Mouse (Mus musculus) kidney, embryonic 15.5 days (tissue): ENCODE measurements around the gene Myt1l. TPM values are rescaled to one million over a fixed set of nuclear protein-coding genes. Genes with fewer than 3 reads are reported as not detected.
A peak's percentile ranks its signal among the peaks of the same experiment; 100 is the strongest.

Experiments used
- ATAC-seq: fragments of 200-750 bp; cut with Nextera tagmentation; replicated peaks from 2 replicates; pipeline ENCODE4 v1.8.0; 2017; ENCODE audit warnings: moderate TSS enrichment; ENCODE audit not compliant: low FRiP score
- H3K27ac ChIP-seq: fragments of 300-500 bp; sonication (generic); 2 replicates; pipeline ENCODE4 v1.5.1; 2015; ENCODE audit warnings: mild to moderate bottlenecking, inconsistent platforms
- H3K27me3 ChIP-seq: fragments of 300-500 bp; sonication (generic); 2 replicates; pipeline ENCODE4 v1.6.1; 2015; ENCODE audit warnings: inconsistent platforms
- H3K36me3 ChIP-seq: fragments of 300-500 bp; sonication (generic); 2 replicates; pipeline ENCODE4 v1.6.1; 2015; ENCODE audit warnings: inconsistent platforms
- H3K4me1 ChIP-seq: fragments of 300-500 bp; sonication (generic); 2 replicates; pipeline ENCODE4 v1.6.1; 2015; ENCODE audit warnings: inconsistent platforms
- H3K4me2 ChIP-seq: fragments of 300-500 bp; sonication (generic); 2 replicates; pipeline ENCODE4 v1.6.1; 2015; ENCODE audit warnings: moderate library complexity, mild to moderate bottlenecking, inconsistent platforms
- H3K4me3 ChIP-seq: fragments of 300-500 bp; sonication (generic); replicated peaks from 2 replicates; pipeline ENCODE4 v1.5.1; 2015; ENCODE audit warnings: mild to moderate bottlenecking, inconsistent platforms
- H3K9ac ChIP-seq: fragments of 300-500 bp; sonication (generic); 2 replicates; pipeline ENCODE4 v1.6.1; 2015; ENCODE audit warnings: mild to moderate bottlenecking, inconsistent platforms
- H3K9me3 ChIP-seq: fragments of 300-500 bp; sonication (generic); replicated peaks from 2 replicates; pipeline ENCODE4 v1.6.1; 2016; ENCODE audit warnings: inconsistent platforms
- WGBS: fragments of 180-500 bp; shearing (Covaris S2); methylation state at CpG from one replicate; pipeline ENCODE4 v1.1.7; 2015; ENCODE audit warnings: mixed read lengths; 5-methylcytosine and 5-hydroxymethylcytosine counted together
- polyA plus RNA-seq: library from polyadenylated mRNA; unstranded; fragments of >200 nt; fragmentation: Nextera tagmentation; extraction: Ambion mirVana; gene quantifications from 2 replicates; pipeline ENCODE4 v1.2.1, GENCODE M21; 2015

Gene Myt1l
- polyA plus RNA-seq, 1 experiment from 2014 or later: 0.60 TPM

DNA sequence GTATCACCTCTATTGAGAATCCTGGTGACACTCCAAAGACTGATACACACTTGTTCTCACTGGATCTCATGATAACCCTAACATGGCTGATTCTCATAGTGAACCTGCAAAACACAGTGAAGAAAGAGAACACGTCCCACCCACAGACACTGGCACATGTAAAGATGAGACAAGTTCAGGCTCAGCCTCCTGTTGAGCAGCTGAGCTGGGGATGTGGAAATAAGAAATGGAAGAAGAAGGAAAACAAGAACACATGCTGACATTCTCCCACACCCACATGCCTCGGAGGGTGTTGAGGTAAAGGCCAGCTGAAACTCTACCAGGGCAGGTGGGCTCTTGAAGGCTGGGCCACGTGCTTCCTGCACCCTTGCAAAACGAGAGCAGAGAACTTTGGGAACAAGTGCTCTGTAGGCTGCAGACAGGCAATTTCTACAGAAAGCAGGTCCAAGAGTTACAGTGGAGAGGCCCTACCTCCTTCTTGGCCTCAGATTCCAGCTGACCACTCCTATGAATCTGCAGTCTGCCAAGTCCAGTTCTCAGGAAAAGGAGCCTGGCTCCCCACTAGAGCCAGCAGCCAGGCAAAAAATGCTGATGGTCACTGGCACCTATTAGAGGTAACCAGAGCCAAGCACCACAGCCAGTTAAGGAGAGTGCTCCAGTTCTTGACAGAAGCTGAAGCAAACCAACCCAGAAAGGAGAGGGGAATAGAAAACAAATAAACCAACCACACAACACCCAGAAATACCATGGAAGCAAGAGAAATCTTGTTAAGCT is 376.1 kb downstream of the Myt1l start:
- Histone ChIP-seq H3K4me3 (no peak overlapping the region), H3K27ac (no peak overlapping the region), H3K27me3 (no peaks in the 10 kb centered on the region), H3K36me3 (no peaks in the 10 kb centered on the region), H3K9ac (no peak overlapping the region), H3K9me3 (no peaks in the 10 kb centered on the region), H3K4me2 (no peak overlapping the region), H3K4me1 (0 out of 2 replicates have a peak, but pooled peaks cover 4% of the 10 kb centered on the region)
- WGBS: 67% methylated on average over 4 of the region's 4 CpGs
- no peak for ATAC-seq

- H3K4me2 ChIP-seq: no peak overlapping the region
- H3K4me1 ChIP-seq: 0 out of 2 replicates have a peak, but pooled peaks cover 4% of the 10 kb centered on the region
- no peak overlapping the region for H3K9ac ChIP-seq
- ATAC-seq: peak; percentile 64; the same call in 1 of the 2 replicates
- H3K27ac ChIP-seq: no peak overlapping the region
- H3K4me3 ChIP-seq: no peak overlapping the region
- 20% methylated on average over 2 of the region's 2 CpGs for WGBS
- H3K27me3 ChIP-seq: no peaks in the 10 kb centered on the region
- no peaks in the 10 kb centered on the region for H3K36me3 ChIP-seq
- no peaks in the 10 kb centered on the region for H3K9me3 ChIP-seq
These were observed 378.9 kb downstream of the Myt1l start for GRCm38 (mm10) chr12:29907056-29907455.

GRCm38 (mm10) chr12:29916139-29916538 is 388.0 kb downstream of the Myt1l start:
- no peak overlapping the region for H3K4me2 ChIP-seq
- H3K9ac ChIP-seq: no peak overlapping the region
- H3K27me3 ChIP-seq: no peaks in the 10 kb centered on the region
- H3K9me3 ChIP-seq: no peaks in the 10 kb centered on the region
- no peaks in the 10 kb centered on the region for H3K4me1 ChIP-seq
- no peaks in the 10 kb centered on the region for H3K36me3 ChIP-seq
- H3K4me3 ChIP-seq: no peak overlapping the region
- no peak for ATAC-seq
- 81% methylated on average over 3 of the region's 3 CpGs for WGBS
- H3K27ac ChIP-seq: no peak overlapping the region

GRCm38 (mm10) chr12:29916807-29917206 is 388.6 kb downstream of the Myt1l start:
- H3K4me3 ChIP-seq: no peak overlapping the region
- H3K4me2 ChIP-seq: no peak overlapping the region
- 89% methylated on average over 6 of the region's 6 CpGs for WGBS
- no peaks in the 10 kb centered on the region for H3K9me3 ChIP-seq
- H3K9ac ChIP-seq: no peak overlapping the region
- no peaks in the 10 kb centered on the region for H3K27me3 ChIP-seq
- no peaks in the 10 kb centered on the region for H3K4me1 ChIP-seq
- ATAC-seq: no peak
- no peak overlapping the region for H3K27ac ChIP-seq
- H3K36me3 ChIP-seq: no peaks in the 10 kb centered on the region

DNA sequence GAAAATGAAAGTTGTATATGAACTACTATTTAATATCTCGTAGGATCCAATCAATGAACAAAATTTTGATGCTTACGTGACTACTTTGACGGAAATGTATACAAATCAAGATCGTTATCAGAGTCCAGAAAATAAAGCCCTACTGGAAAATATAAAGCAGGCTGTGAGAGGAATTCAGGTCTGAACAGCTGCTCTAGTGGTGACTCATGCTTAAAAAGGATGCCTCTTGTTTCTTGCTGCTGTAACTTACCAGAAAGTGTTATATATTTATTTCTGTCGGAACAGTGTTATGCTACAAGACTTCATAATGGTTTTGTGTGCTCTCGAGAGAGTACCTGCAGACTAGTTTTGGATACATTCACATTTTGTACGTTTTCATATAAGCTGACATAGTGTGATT is 392.1 kb downstream of the Myt1l start:
- H3K9me3 ChIP-seq: no peaks in the 10 kb centered on the region
- 76% methylated on average over 7 of the region's 7 CpGs for WGBS

DNA sequence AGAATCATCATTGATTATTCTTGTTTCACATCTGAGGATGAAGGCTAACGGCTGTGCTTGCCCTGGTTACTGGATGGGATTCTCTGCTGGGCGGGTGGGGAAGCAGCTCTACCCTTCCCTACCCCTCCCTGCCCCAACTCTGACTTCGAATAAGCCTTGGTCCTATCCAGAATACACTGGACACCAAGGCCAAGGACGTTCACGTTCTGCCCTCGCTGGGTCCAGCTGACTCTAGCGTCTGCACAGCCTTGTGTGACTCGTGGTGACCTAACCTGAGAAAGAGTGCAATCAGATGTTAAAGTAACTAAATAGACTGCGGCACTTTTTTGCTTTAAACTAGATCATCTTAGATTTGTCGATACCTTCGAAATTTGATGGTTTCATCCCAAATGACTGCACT is 393.3 kb downstream of the Myt1l start:
- 78% methylated on average over 11 of the region's 11 CpGs for WGBS
- H3K36me3 ChIP-seq: no peaks in the 10 kb centered on the region
- H3K4me2 ChIP-seq: no peak overlapping the region
- no peaks in the 10 kb centered on the region for H3K9me3 ChIP-seq
- no peak overlapping the region for H3K9ac ChIP-seq
- ATAC-seq: no peak
- H3K4me3 ChIP-seq: no peak overlapping the region
- H3K27ac ChIP-seq: no peak overlapping the region
- H3K4me1 ChIP-seq: no peaks in the 10 kb centered on the region
- H3K27me3 ChIP-seq: 0 out of 2 replicates have a peak, but pooled peaks cover 4% of the 10 kb centered on the region

More for the DNA sequence above, 392.1 kb downstream of the Myt1l start:
- no peaks in the 10 kb centered on the region for H3K4me1 ChIP-seq
- H3K27ac ChIP-seq: no peak overlapping the region
- 0 out of 2 replicates have a peak, but pooled peaks cover 3% of the 10 kb centered on the region for H3K27me3 ChIP-seq
- H3K36me3 ChIP-seq: no peaks in the 10 kb centered on the region
- no peak overlapping the region for H3K4me2 ChIP-seq
- no peak overlapping the region for H3K9ac ChIP-seq
- no peak overlapping the region for H3K4me3 ChIP-seq
- ATAC-seq: no peak

DNA sequence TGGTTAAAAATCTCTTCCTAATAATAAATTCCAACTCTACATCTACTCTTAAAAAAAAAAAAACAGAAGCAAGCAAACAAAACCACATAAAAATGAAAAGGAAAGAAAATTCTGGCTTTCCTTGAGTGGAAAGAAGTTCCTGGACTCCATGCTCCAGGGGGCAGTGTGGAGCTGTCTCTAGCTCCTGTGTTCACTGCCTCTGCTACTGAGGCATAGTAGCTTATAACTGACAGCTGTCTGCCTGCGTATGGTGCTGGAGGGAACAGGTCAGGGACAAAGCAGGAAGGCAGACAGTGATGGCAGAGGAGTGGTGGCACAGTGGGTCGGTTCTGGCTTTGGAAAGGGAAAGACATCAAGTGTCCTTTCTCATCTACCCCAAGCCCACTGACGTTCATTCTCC is 398.7 kb downstream of the Myt1l start:
- no peaks in the 10 kb centered on the region for H3K4me1 ChIP-seq
- no peaks in the 10 kb centered on the region for H3K36me3 ChIP-seq
- H3K9me3 ChIP-seq: no peaks in the 10 kb centered on the region
- H3K9ac ChIP-seq: no peak overlapping the region
- 0 out of 2 replicates have a peak, but pooled peaks cover 4% of the 10 kb centered on the region for H3K27me3 ChIP-seq
- ATAC-seq: no peak
- no peak overlapping the region for H3K4me3 ChIP-seq
- H3K4me2 ChIP-seq: no peak overlapping the region
- no peak overlapping the region for H3K27ac ChIP-seq
- WGBS: 43% methylated on average over 3 of the region's 3 CpGs

- 0 out of 2 replicates have a peak, but pooled peaks cover 7% of the 10 kb centered on the region for H3K4me1 ChIP-seq
- no peak for ATAC-seq
- no peak overlapping the region for H3K4me2 ChIP-seq
- no peak overlapping the region for H3K9ac ChIP-seq
- H3K9me3 ChIP-seq: no peaks in the 10 kb centered on the region
- H3K27me3 ChIP-seq: no peaks in the 10 kb centered on the region
- WGBS: 79% methylated on average over 1 of the region's 1 CpGs
- no peak overlapping the region for H3K27ac ChIP-seq
- H3K36me3 ChIP-seq: no peaks in the 10 kb centered on the region
- H3K4me3 ChIP-seq: no peak overlapping the region
These were observed 402.4 kb downstream of the Myt1l start for GRCm38 (mm10) chr12:29930591-29930990.

DNA sequence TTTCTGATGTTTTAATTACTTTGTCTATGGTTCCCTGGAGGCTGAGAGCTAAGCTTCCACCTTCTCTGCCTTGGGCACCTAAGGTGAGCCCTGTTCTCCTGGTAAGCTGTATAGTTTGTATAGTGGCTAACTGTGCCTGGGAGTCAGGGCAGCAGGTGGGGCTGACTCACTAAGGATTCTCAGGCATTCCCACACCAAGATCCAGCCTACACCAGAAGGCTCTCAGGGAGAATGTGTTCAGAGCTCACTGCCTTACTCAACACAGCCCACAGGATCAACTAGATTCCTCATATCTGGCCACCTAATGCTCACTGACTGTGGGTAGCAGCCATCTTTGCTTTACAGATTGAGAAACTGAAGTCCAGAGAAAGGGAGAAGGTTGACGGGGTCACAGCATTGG is 404.8 kb downstream of the Myt1l start:
- H3K36me3 ChIP-seq: no peaks in the 10 kb centered on the region
- H3K9me3 ChIP-seq: no peaks in the 10 kb centered on the region
- no peak overlapping the region for H3K27ac ChIP-seq
- H3K4me1 ChIP-seq: peaks cover 15% of the 10 kb centered on the region
- no peak for ATAC-seq
- no peak overlapping the region for H3K4me3 ChIP-seq
- WGBS: 100% methylated on average over 1 of the region's 1 CpGs
- H3K9ac ChIP-seq: no peak overlapping the region
- H3K27me3 ChIP-seq: no peaks in the 10 kb centered on the region
- no peak overlapping the region for H3K4me2 ChIP-seq

GRCm38 (mm10) chr12:29933501-29933900 is 405.3 kb downstream of the Myt1l start:
- no peaks in the 10 kb centered on the region for H3K27me3 ChIP-seq
- H3K4me3 ChIP-seq: no peak overlapping the region
- H3K36me3 ChIP-seq: no peaks in the 10 kb centered on the region
- peaks cover 15% of the 10 kb centered on the region for H3K4me1 ChIP-seq
- no peaks in the 10 kb centered on the region for H3K9me3 ChIP-seq
- no peak overlapping the region for H3K9ac ChIP-seq
- no peak overlapping the region for H3K27ac ChIP-seq
- WGBS: 63% methylated on average over 2 of the region's 2 CpGs
- no peak overlapping the region for H3K4me2 ChIP-seq
- no peak for ATAC-seq

DNA sequence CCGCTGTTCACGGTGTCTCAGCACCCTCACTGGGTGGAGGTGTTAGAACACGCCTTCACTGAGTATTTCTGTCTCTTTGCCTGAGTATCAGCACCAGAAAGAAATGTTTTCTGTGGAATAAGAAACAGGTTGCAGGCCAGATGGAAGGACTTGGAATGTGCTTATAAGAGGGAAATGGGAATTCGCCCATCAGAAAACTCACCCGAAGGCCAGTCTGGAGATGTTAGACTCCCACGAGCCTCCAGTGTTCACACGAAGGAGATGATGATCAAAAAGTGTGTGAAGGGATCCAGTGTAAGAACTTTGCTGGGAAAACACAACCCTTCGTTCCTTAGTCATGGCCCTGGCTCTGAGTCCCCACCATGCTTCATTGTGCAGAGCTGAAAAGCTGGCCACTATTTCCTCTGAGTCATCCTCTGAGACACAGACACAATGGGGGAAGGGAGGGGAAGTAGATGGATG is 406.0 kb downstream of the Myt1l start:
- no peaks in the 10 kb centered on the region for H3K36me3 ChIP-seq
- H3K27me3 ChIP-seq: no peaks in the 10 kb centered on the region
- no peak overlapping the region for H3K27ac ChIP-seq
- WGBS: 53% methylated on average over 8 of the region's 8 CpGs
- no peaks in the 10 kb centered on the region for H3K9me3 ChIP-seq
- H3K4me3 ChIP-seq: no peak overlapping the region
- no peak overlapping the region for H3K4me2 ChIP-seq
- no peak for ATAC-seq
- no peak overlapping the region for H3K9ac ChIP-seq
- H3K4me1 ChIP-seq: peaks cover 20% of the 10 kb centered on the region

DNA sequence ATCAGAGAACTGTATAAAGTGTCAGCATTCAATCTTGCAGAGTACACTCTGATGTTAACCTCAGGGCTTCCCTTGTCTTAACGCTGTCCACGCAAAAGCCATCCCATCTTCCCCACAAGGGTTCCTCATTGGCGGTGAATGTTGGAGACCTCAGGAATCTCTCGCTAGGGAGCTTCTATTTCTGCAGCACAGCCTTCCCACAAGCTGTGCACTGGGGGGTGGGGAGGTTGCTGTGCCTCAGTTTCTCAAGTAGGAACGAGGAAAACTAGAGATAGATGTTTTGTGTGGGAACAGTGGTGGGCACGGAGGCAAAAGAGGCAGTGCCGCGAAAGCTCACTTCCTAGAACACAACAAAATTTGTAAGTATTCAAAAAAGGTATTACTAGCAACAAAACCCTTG is 409.1 kb downstream of the Myt1l start, which contains the start of gene Pxdn:
TSS of gene Pxdn (plus strand) at position 301 of the 400 bp plus-strand sequence.
- Histone ChIP-seq H3K4me2 (peak within 1 kb of the TSS; percentile 69), H3K4me3 (peak within 1 kb of the TSS; percentile 87), H3K27ac (peak within 1 kb of the TSS; percentile 92), H3K4me1 (peaks cover 39% of the 10 kb centered on the region), H3K9me3 (no peaks in the 10 kb centered on the region), H3K9ac (peak within 1 kb of the TSS; percentile 89), H3K27me3 (no peaks in the 10 kb centered on the region), H3K36me3 (peaks cover 2% of the 10 kb centered on the region; the same call in 1 of the 2 replicates)
- WGBS: 40% methylated on average over 8 of the region's 8 CpGs
- no peak for ATAC-seq
